Mouse (Mus musculus) cerebellum, adult 11-12 months (tissue): ENCODE measurements at regions not wholly inside any gene's neighbourhood (a gene's known extent, or its start where the extent isn't known, plus 50 kb on each side); places are given as distances from the start of the nearest gene placed in this dataset.
A peak's percentile ranks its signal among the peaks of the same experiment; 100 is the strongest.

Source experiments
- DNase-seq: peaks from one replicate; pipeline ENCODE4 v3.0.0; 2022

- DNase-seq = no peak
These were observed 85.3 kb upstream of the 4933412E24Rik start for GRCm38 (mm10) chr15:60101485-60102280.

GRCm38 (mm10) chr15:60097141-60097540, 80.7 kb upstream of the 4933412E24Rik start:
- peak; percentile 7 for DNase-seq

GRCm38 (mm10) chr15:60096131-60096530, 79.7 kb upstream of the 4933412E24Rik start:
- no peak for DNase-seq

- no peak for DNase-seq
These were observed 73.5 kb upstream of the 4933412E24Rik start for GRCm38 (mm10) chr15:60089921-60090320.

GRCm38 (mm10) chr15:60088964-60089899, 72.8 kb upstream of the 4933412E24Rik start:
- no peak for DNase-seq
